In genomic region chr10:33613197-33613596, GRCm38 (mm10) we compare ENCODE assay signal across 23 mouse cellular contexts. TPM values are rescaled to one million over a fixed set of nuclear protein-coding genes. Genes with fewer than 3 reads are reported as not detected.
DNase-seq lines count a peak whose midpoint lies in the region; ATAC-seq and TF ChIP-seq lines count a peak whose summit lies in the region.
"Had no signal": no experiment of that assay in that cellular context is flagged by ENCODE, and none has a peak within 500 bp of the region (broad histone marks: within the 10 kb centered on the region; RNA-seq: fewer than 3 reads in every experiment).

No protein-coding gene starts in this region.

- DNase-seq in forebrain, embryonic 11.5 days (ENCODE audit: low spot score), result no peak
- DNase-seq in forebrain, postnatal 0 days, result no peak
- no peak for DNase-seq in frontal cortex, postnatal 36 days (ENCODE audit: low spot score in 2 of 2)
- DNase-seq: adrenal gland, adult 8-10 months; adrenal gland, postnatal 14 days; adrenal gland, postnatal 36 days; B cell, adult 2 months; cerebellum, adult 11-12 months; cerebellum, adult 2 months; cerebellum, adult 9-10 months; cerebellum, postnatal 10 days; cerebellum, postnatal 25 days had no signal

- WGBS in forebrain, embryonic 11.5 days, result 66% methylated on average over 1 of the region's 1 CpGs
- 70% methylated on average over 1 of the region's 1 CpGs for WGBS in forebrain, postnatal 0 days
- WGBS in kidney, embryonic 16.5 days, result 89% methylated on average over 1 of the region's 1 CpGs

- peak; percentile 44; the same call in 1 of the 2 replicates for ATAC-seq in forebrain, embryonic 11.5 days (replicated peaks; ENCODE audit: low FRiP score)
- ATAC-seq in forebrain, postnatal 0 days, result no peak
- peak; percentile 95 for ATAC-seq in frontal cortex, adult (ENCODE audit: low TSS enrichment)
- ATAC-seq in kidney, embryonic 16.5 days (ENCODE audit: low FRiP score, low TSS enrichment), result no peak
- ATAC-seq: activated CD4-positive, CD25-positive, alpha-beta regulatory T cell, adult 4 months; CD4-positive, CD25-positive, alpha-beta regulatory T cell, adult 4 months; forebrain, embryonic 13.5 days; forebrain, embryonic 16.5 days; Patski had no signal

- no peak overlapping the region for H3K4me2 ChIP-seq in forebrain, embryonic 11.5 days (ENCODE audit: low read depth, low read length, severe bottlenecking)
- no peak overlapping the region for H3K4me2 ChIP-seq in forebrain, postnatal 0 days (ENCODE audit: low read depth)
- H3K4me2 ChIP-seq in kidney, embryonic 16.5 days (replicated peaks; ENCODE audit: low read depth, low read length), result no peak overlapping the region
- H3K4me2 ChIP-seq: embryonic facial prominence, embryonic 12.5 days; forebrain, embryonic 13.5 days had no signal

- H3K9me3 ChIP-seq in forebrain, embryonic 11.5 days (ENCODE audit: control insufficient read depth, low read length), result no peaks in the 10 kb centered on the region
- H3K9me3 ChIP-seq in forebrain, postnatal 0 days (ENCODE audit: low read length), result no peaks in the 10 kb centered on the region
- no peaks in the 10 kb centered on the region for H3K9me3 ChIP-seq in kidney, embryonic 16.5 days (ENCODE audit: low read length)
- H3K9me3 ChIP-seq: embryonic facial prominence, embryonic 10.5 days; embryonic facial prominence, embryonic 12.5 days; forebrain, embryonic 13.5 days; G1E had no signal

- no peak overlapping the region for H3K4me3 ChIP-seq in forebrain, embryonic 11.5 days (ENCODE audit: low read depth, low read length)
- H3K4me3 ChIP-seq in forebrain, postnatal 0 days (ENCODE audit: low read depth, low read length), result no peak overlapping the region
- H3K4me3 ChIP-seq in kidney, embryonic 16.5 days (ENCODE audit: low read length), result no peak overlapping the region
- H3K4me3 ChIP-seq: embryonic facial prominence, embryonic 10.5 days; embryonic facial prominence, embryonic 12.5 days; forebrain, embryonic 13.5 days had no signal

- H3K9ac ChIP-seq in forebrain, embryonic 11.5 days (ENCODE audit: low read length), result no peak overlapping the region
- no peak overlapping the region for H3K9ac ChIP-seq in forebrain, postnatal 0 days
- no peak overlapping the region for H3K9ac ChIP-seq in kidney, embryonic 16.5 days (replicated peaks; ENCODE audit: low read length)
- H3K9ac ChIP-seq: embryonic facial prominence, embryonic 12.5 days; forebrain, embryonic 13.5 days had no signal

- no peaks in the 10 kb centered on the region for H3K4me1 ChIP-seq in forebrain, embryonic 11.5 days (replicated peaks; ENCODE audit: control insufficient read depth, insufficient read depth, low read length)
- no peaks in the 10 kb centered on the region for H3K4me1 ChIP-seq in forebrain, postnatal 0 days (ENCODE audit: insufficient read depth)
- H3K4me1 ChIP-seq in kidney, embryonic 16.5 days (ENCODE audit: insufficient read depth, low read length), result no peaks in the 10 kb centered on the region
- H3K4me1 ChIP-seq: embryonic facial prominence, embryonic 10.5 days; embryonic facial prominence, embryonic 12.5 days; forebrain, embryonic 13.5 days had no signal

- H3K27ac ChIP-seq in forebrain, embryonic 11.5 days (ENCODE audit: low read depth, low read length), result no peak overlapping the region
- no peak overlapping the region for H3K27ac ChIP-seq in forebrain, postnatal 0 days (ENCODE audit: low read depth, low read length)
- H3K27ac ChIP-seq in kidney, embryonic 16.5 days (ENCODE audit: low read length), result no peak overlapping the region
- H3K27ac ChIP-seq: embryonic facial prominence, embryonic 10.5 days; embryonic facial prominence, embryonic 12.5 days; forebrain, embryonic 13.5 days had no signal

- no peak for TF ChIP-seq CTCF in forebrain, postnatal 0 days (IDR thresholded peaks at IDR 0.05; ENCODE audit: low read depth)

- H3K36me3 ChIP-seq in forebrain, embryonic 11.5 days (ENCODE audit: control insufficient read depth, insufficient read depth, low read length), result no peaks in the 10 kb centered on the region
- no peaks in the 10 kb centered on the region for H3K36me3 ChIP-seq in forebrain, postnatal 0 days (ENCODE audit: insufficient read depth)
- H3K36me3 ChIP-seq in kidney, embryonic 16.5 days (ENCODE audit: insufficient read depth, low read length), result no peaks in the 10 kb centered on the region
- H3K36me3 ChIP-seq: embryonic facial prominence, embryonic 10.5 days; embryonic facial prominence, embryonic 12.5 days; G1E had no signal

- no peaks in the 10 kb centered on the region for H3K27me3 ChIP-seq in forebrain, embryonic 11.5 days (ENCODE audit: control insufficient read depth, insufficient read depth, low read length)
- H3K27me3 ChIP-seq in forebrain, postnatal 0 days (ENCODE audit: insufficient read depth, low read length), result no peaks in the 10 kb centered on the region
- no peaks in the 10 kb centered on the region for H3K27me3 ChIP-seq in kidney, embryonic 16.5 days (ENCODE audit: insufficient read depth, low read length)
- H3K27me3 ChIP-seq: CH12.LX; embryonic facial prominence, embryonic 12.5 days; forebrain, embryonic 13.5 days; Patski had no signal

RNA-seq across cellular contexts. Expression of gene Clvs2, which starts 11.4 kb away (rescaled TPM):
- polyA plus RNA-seq in forebrain, embryonic 11.5 days (2014; fragmentation: Nextera tagmentation; extraction: Ambion mirVana), result 1.4 and 1.6 TPM in 2 replicates
- total RNA-seq in forebrain, postnatal 0 days (2014; rRNA removed), result 21.5 and 22.8 TPM in 2 replicates
- polyA plus RNA-seq in forebrain, postnatal 0 days (2015; fragmentation: Nextera tagmentation; extraction: Ambion mirVana), result 20.6 and 23.6 TPM in 2 replicates
- 0.46 TPM in 1 of 2 replicates, not detected in the other for polyA plus RNA-seq in kidney, embryonic 16.5 days (2015; fragmentation: Nextera tagmentation; extraction: Ambion mirVana)
- total RNA-seq: adrenal gland, postnatal 14 days; CH12.LX had no signal
- polyA plus RNA-seq: CD4-positive, CD25-positive, alpha-beta regulatory T cell, adult 4 months; G1E had no signal

Comparison
In these comparisons a context has a peak if more than half of its experiments do, and no peak if none do; other contexts are left out.
1. ATAC-seq: peak in forebrain, embryonic 11.5 days (single experiment) and frontal cortex, adult (single experiment); none in forebrain, postnatal 0 days (single experiment) and kidney, embryonic 16.5 days (single experiment).